Mouse (Mus musculus): ENCODE results near the gene Adarb2. TPM values are rescaled to one million over a fixed set of nuclear protein-coding genes. Genes with fewer than 3 reads are reported as not detected.

The Adarb2 gene
- total and polyA plus RNA-seq, 3 experiments = not detected

DNA sequence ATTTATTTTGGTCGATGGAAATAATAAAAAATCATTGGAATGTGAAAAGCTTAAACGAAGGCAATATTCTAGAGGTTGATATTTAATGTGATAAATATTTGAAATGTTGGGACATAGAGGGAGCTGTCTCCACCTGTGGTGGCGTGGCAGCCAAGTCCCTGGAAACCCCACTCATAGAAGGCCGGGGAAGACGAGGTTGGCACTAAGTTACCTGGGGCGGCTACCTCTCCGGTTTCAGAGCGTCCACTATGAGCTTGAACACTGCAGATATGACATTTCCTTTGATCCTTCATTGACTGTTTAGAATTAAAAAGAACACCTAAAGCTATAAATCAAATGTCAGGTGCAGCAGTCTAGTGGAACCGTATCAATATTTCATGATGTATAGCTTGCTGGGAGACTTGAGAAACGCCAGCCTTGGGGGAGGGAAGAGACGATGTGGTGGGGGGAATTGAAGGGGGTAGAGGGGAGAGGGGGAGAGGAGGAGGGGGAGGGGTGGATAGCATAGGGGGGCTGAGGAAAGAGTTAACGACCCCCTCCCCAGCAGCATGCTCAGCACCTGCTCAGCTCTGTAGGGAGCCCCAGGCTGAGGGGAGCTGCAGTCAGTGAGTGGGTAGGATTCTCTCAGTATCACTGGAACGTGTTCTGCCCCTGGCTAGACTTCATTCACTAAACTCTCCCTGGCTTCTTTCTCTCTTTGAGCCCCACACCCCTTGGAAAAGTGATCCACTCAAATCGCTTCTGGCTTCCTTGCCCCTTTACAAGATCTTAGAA, 410.1 kb downstream of the Adarb2 start:
- Histone ChIP-seq H3K4me1 (ENCODE audit: control insufficient read depth in 1 of 2, insufficient read depth in 2 of 2) (no peaks in the 10 kb centered on the region), H3K4me3 (replicated peaks in 1 of 3; ENCODE audit: low read depth in 2 of 3, low read length in 2 of 3, poor library complexity in 1 of 3) (no peak overlapping the region), H3K79me2 (replicated peaks; ENCODE audit: control insufficient read depth, extremely low read depth, insufficient read depth, poor library complexity, severe bottlenecking) (no peaks in the 10 kb centered on the region), H3K9ac (ENCODE audit: insufficient read depth, low read depth) (no peak overlapping the region), H3K4me2 (ENCODE audit: insufficient read depth, low read depth, poor library complexity, severe bottlenecking) (no peak overlapping the region), H3K36me3 (replicated peaks in 1 of 2; ENCODE audit: control insufficient read depth in 1 of 2, insufficient read depth in 1 of 2, low read length in 1 of 2) (no peaks in the 10 kb centered on the region), H3K27me3 (replicated peaks) (no peaks in the 10 kb centered on the region), H3K9me3 (replicated peaks; ENCODE audit: low read length) (no peaks in the 10 kb centered on the region), H3K27ac (ENCODE audit: insufficient read depth, low read depth) (no peak overlapping the region)
- TF ChIP-seq CTCF (conservative IDR thresholded peaks at IDR 0.05 in 1 of 2, IDR thresholded peaks at IDR 0.05 in 1 of 2; ENCODE audit: low read depth in 2 of 2, low read length in 2 of 2) = no peak
- TF ChIP-seq PAX5 (IDR thresholded peaks at IDR 0.05; ENCODE audit: low read length) = no peak
- no peak for TF ChIP-seq TBP (conservative IDR thresholded peaks at IDR 0.05; ENCODE audit: low read depth, low read length)
- no peak for TF ChIP-seq KAT2A (IDR thresholded peaks at IDR 0.05; ENCODE audit: insufficient replicate concordance, low read length)
- no peak for TF ChIP-seq RAD21 (IDR thresholded peaks at IDR 0.05; ENCODE audit: low read depth, low read length)
- TF ChIP-seq MYC (IDR thresholded peaks at IDR 0.05; ENCODE audit: low read depth, low read length) = no peak
- in situ Hi-C loops (cut with MboI; ENCODE audit: low pct_ligation_motif_present, low pct_unique_long_range_greater_than_20kb, low sequenced_read_pairs) (no loop called here), dilution Hi-C loops (cut with MboI; ENCODE audit: extremely low pct_ligation_motif_present, extremely low pct_unique_long_range_greater_than_20kb, low sequenced_read_pairs) (no loop called here)
- DNase-seq (ENCODE audit: extremely low read depth) = no peak

- no peaks in the 10 kb centered on the region for H3K36me3 ChIP-seq (replicated peaks in 1 of 2; ENCODE audit: control insufficient read depth in 1 of 2, insufficient read depth in 1 of 2, low read length in 1 of 2)
- H3K4me1 ChIP-seq (ENCODE audit: control insufficient read depth in 1 of 2, insufficient read depth in 2 of 2) = no peaks in the 10 kb centered on the region
- no peaks in the 10 kb centered on the region for H3K27me3 ChIP-seq (replicated peaks)
- H3K9ac ChIP-seq (ENCODE audit: insufficient read depth, low read depth) = no peak overlapping the region
- dilution Hi-C loops (cut with MboI; ENCODE audit: extremely low pct_ligation_motif_present, extremely low pct_unique_long_range_greater_than_20kb, low sequenced_read_pairs) (no loop called here), in situ Hi-C loops (cut with MboI; ENCODE audit: low pct_ligation_motif_present, low pct_unique_long_range_greater_than_20kb, low sequenced_read_pairs) (no loop called here)
- no peak overlapping the region for H3K4me2 ChIP-seq (ENCODE audit: insufficient read depth, low read depth, poor library complexity, severe bottlenecking)
- H3K79me2 ChIP-seq (replicated peaks; ENCODE audit: control insufficient read depth, extremely low read depth, insufficient read depth, poor library complexity, severe bottlenecking) = no peaks in the 10 kb centered on the region
- no peak for DNase-seq (ENCODE audit: extremely low read depth)
- no peak for TF ChIP-seq MAZ (IDR thresholded peaks at IDR 0.05; ENCODE audit: low read depth, low read length)
- no peak for TF ChIP-seq JUND (conservative IDR thresholded peaks at IDR 0.05; ENCODE audit: low read depth, low read length)
- no peak for TF ChIP-seq BHLHE40 (IDR thresholded peaks at IDR 0.05; ENCODE audit: low read depth, low read length)
- TF ChIP-seq RAD21 (IDR thresholded peaks at IDR 0.05; ENCODE audit: low read depth, low read length) = no peak
- no peak for TF ChIP-seq MEF2A (IDR thresholded peaks at IDR 0.05; ENCODE audit: borderline replicate concordance, low read depth, low read length)
- no peak for TF ChIP-seq TCF12 (IDR thresholded peaks at IDR 0.05; ENCODE audit: low read depth, low read length)
- no peak for TF ChIP-seq CTCF (conservative IDR thresholded peaks at IDR 0.05 in 1 of 2, IDR thresholded peaks at IDR 0.05 in 1 of 2; ENCODE audit: low read depth in 2 of 2, low read length in 2 of 2)
- TF ChIP-seq MAX (IDR thresholded peaks at IDR 0.05; ENCODE audit: low read length) = no peak
- TF ChIP-seq E2F4 (IDR thresholded peaks at IDR 0.05; ENCODE audit: insufficient replicate concordance, low read depth, low read length) = no peak
- TF ChIP-seq ZKSCAN1 (IDR thresholded peaks at IDR 0.05; ENCODE audit: borderline replicate concordance, low read depth, low read length) = no peak
- no peak for TF ChIP-seq MAFK (IDR thresholded peaks at IDR 0.05; ENCODE audit: insufficient replicate concordance, low read length)
- TF ChIP-seq JUN (IDR thresholded peaks at IDR 0.05; ENCODE audit: insufficient read depth, low read depth, low read length) = no peak
- TF ChIP-seq PAX5 (IDR thresholded peaks at IDR 0.05; ENCODE audit: low read length) = no peak
- TF ChIP-seq ZNF384 (IDR thresholded peaks at IDR 0.05; ENCODE audit: low read depth, low read length) = no peak
- no peak for TF ChIP-seq POLR2AphosphoS2 (IDR thresholded peaks at IDR 0.05; ENCODE audit: low read depth, low read length)
- no peak for TF ChIP-seq ZMIZ1 (IDR thresholded peaks at IDR 0.05; ENCODE audit: low read depth, low read length)
- H3K27ac ChIP-seq (ENCODE audit: insufficient read depth, low read depth) = no peak overlapping the region
- H3K9me3 ChIP-seq (replicated peaks; ENCODE audit: low read length) = no peaks in the 10 kb centered on the region
- H3K4me3 ChIP-seq (replicated peaks in 1 of 3; ENCODE audit: low read depth in 2 of 3, low read length in 2 of 3, poor library complexity in 1 of 3) = no peak overlapping the region
Observed at GRCm38 (mm10) chr13:8616685-8617084, 414.0 kb downstream of the Adarb2 start.
